24 mouse cellular contexts compared by ENCODE assay signal in the genomic region with DNA sequence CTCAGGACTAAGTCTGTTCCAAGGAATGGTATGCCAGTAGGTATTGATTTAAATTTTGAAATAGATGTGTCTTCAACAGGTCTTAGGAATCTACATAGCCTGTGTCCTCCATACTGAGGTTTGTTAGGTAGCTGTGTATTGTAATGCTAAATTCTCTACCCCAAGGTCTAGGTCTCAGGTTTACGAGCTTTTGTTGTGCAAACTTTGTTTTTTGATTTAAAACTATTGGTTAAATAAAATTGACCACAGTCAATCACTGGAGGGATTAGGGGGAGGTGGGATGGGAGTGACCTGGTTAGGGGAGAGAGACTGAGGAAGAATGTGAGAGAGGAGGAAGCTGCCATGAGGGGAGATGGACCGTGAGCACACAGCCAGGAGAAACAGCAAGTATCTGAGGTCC. TPM values are rescaled to one million over a fixed set of nuclear protein-coding genes. Genes with fewer than 3 reads are reported as not detected.
"Had no signal": no experiment of that assay in that cellular context is flagged by ENCODE, and none has a peak within 500 bp of the region (broad histone marks: within the 10 kb centered on the region; RNA-seq: fewer than 3 reads in every experiment).

No protein-coding gene starts in this region.

- H3K4me3 ChIP-seq: midbrain, embryonic 10.5 days; midbrain, embryonic 12.5 days; myocyte; neural tube, embryonic 13.5 days; neural tube, embryonic 15.5 days had no signal

- DNase-seq: lung, adult 18-20 months; lung, embryonic 14.5 days; lung, postnatal 10 days; lung, postnatal 4 days; midbrain, embryonic 14.5 days; retina, postnatal 1 day; right cerebral cortex, adult 18-20 months; right cerebral cortex, postnatal 25 days; right cerebral cortex, postnatal 4 days; spleen, adult 18-20 months; thymus, adult 18-20 months; thymus, postnatal 14 days; thymus, postnatal 36 days had no signal

- ATAC-seq: midbrain, embryonic 16.5 days had no signal

- H3K4me1 ChIP-seq: midbrain, embryonic 10.5 days; midbrain, embryonic 12.5 days; neural tube, embryonic 13.5 days; neural tube, embryonic 15.5 days had no signal

- H3K27ac ChIP-seq: midbrain, embryonic 10.5 days; midbrain, embryonic 12.5 days; neural tube, embryonic 13.5 days; neural tube, embryonic 15.5 days had no signal

- H3K9ac ChIP-seq: lung, embryonic 14.5 days; midbrain, embryonic 12.5 days; neural tube, embryonic 13.5 days; neural tube, embryonic 15.5 days had no signal

- H3K36me3 ChIP-seq: midbrain, embryonic 10.5 days; midbrain, embryonic 12.5 days; neural tube, embryonic 13.5 days; neural tube, embryonic 15.5 days had no signal

- H3K27me3 ChIP-seq: midbrain, embryonic 12.5 days; neural tube, embryonic 13.5 days; neural tube, embryonic 15.5 days had no signal

- H3K9me3 ChIP-seq: midbrain, embryonic 10.5 days; midbrain, embryonic 12.5 days; neural tube, embryonic 13.5 days; neural tube, embryonic 15.5 days had no signal

RNA-seq across cellular contexts. Expression of gene Sertm1, which starts 29.2 kb away (rescaled TPM):
- total RNA-seq: megakaryocyte, adult 5-6 weeks; megakaryocyte-erythroid progenitor cell, adult 5-6 weeks had no signal
- polyA plus RNA-seq: lung, embryonic 16.5 days; myocyte; stomach, embryonic 14.5 days; thymus, postnatal 0 days had no signal
